Mouse (Mus musculus): ENCODE data around the gene Calu. TPM values are rescaled to one million over a fixed set of nuclear protein-coding genes. Genes with fewer than 3 reads are reported as not detected.
A peak's percentile ranks its signal among the peaks of the same experiment; 100 is the strongest.

Gene Calu
- polyA plus RNA-seq (2012; rRNA removed) = 12.2 and 14.9 TPM in 2 replicates

DNA sequence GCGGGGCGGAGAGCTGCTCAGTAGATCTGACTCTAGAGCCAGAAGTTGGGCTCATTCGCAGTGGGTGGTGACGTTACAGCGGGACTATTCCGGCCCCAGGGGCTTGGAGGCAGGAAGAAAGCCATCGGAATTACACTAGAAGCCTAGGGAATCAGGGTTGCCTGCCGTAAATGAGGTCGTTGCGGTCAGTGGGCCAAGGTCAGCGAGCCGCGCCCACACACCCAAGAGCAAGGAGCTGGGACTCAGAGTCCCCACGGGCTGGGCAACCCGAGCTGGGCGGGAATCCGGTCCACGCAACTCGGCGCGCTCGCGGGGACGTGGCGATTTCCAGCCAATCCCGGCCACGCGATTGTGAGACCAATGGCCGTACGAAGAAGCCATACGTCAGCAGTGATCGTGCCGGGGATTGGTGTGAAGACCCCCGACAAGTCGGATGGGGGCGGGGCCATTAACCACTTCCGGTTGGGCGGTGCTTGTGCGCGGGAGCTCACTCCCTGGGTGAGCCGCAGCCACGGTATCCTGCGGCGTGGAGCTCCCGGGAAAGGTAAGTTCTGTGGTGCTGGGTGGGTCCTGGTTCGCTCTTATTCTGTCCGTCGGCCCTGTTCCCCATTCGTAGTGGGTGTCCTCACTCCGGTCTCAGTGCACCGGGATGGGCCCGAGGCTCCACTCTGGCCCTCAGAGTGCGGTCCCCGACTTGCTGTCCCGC lies at the start of gene Calu:
Gene Calu, plus strand, starts transcription at position 405 of the 706 bp plus-strand sequence.
- peak; percentile 95 to 99 for DNase-seq (ENCODE audit: low read depth in 1 of 2, low spot score in 2 of 2)
- TF ChIP-seq CTCF (IDR thresholded peaks at IDR 0.05; ENCODE audit: extremely low read depth, insufficient read depth, insufficient read length, insufficient replicate concordance) (no peak), POLR2A (IDR thresholded peaks at IDR 0.05; ENCODE audit: low read depth, low read length) (peak; percentile 46)
- WGBS = under 1% methylated on average over 55 of the region's 55 CpGs
- peak within 1 kb of the TSS; percentile 83 for H3K4me3 ChIP-seq (ENCODE audit: extremely low read depth, insufficient read depth, insufficient read length)
- H3K27ac ChIP-seq (ENCODE audit: insufficient read depth, low read length) = peak within 1 kb of the TSS; percentile 78
- H3K36me3 ChIP-seq (ENCODE audit: control insufficient read depth, insufficient read depth, low read length) = no peaks in the 10 kb centered on the region
- H3K27me3 ChIP-seq (ENCODE audit: control insufficient read depth, insufficient read depth, low read length) = no peaks in the 10 kb centered on the region
- peaks cover 3% of the 10 kb centered on the region for H3K4me1 ChIP-seq (ENCODE audit: control insufficient read depth, insufficient read depth, insufficient read length)

DNA sequence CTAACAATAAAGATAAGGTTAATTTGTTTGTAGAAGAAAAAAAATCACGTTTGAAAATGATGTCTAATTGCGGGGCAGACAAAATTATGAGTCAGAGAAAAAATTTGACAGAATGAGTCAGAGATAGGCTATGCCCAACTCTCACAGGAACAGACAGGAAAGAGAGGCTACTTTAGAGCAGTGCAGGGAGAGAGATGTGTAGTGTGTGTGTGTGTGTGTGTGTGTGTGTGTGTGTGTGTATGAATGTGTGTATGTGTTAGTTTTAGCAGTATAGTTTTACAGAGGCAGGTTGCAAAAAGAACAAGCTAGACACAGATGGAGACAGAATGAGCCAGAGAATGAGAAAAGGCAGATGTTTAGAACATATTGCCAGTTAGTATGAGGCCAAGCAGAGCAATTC lies 48.8 kb upstream of the Calu start:
- Histone ChIP-seq H3K27ac (ENCODE audit: insufficient read depth, low read length) (no peak overlapping the region), H3K4me3 (ENCODE audit: extremely low read depth, insufficient read depth, insufficient read length) (no peak overlapping the region), H3K4me1 (ENCODE audit: control insufficient read depth, insufficient read depth, insufficient read length) (no peaks in the 10 kb centered on the region), H3K36me3 (ENCODE audit: control insufficient read depth, insufficient read depth, low read length) (no peaks in the 10 kb centered on the region), H3K27me3 (ENCODE audit: control insufficient read depth, insufficient read depth, low read length) (no peaks in the 10 kb centered on the region)
- DNase-seq (ENCODE audit: low read depth in 1 of 2, low spot score in 2 of 2) = no peak
- 69% methylated on average over 2 of the region's 2 CpGs for WGBS
- TF ChIP-seq POLR2A (IDR thresholded peaks at IDR 0.05; ENCODE audit: low read depth, low read length) (no peak), CTCF (IDR thresholded peaks at IDR 0.05; ENCODE audit: extremely low read depth, insufficient read depth, insufficient read length, insufficient replicate concordance) (no peak)

DNA sequence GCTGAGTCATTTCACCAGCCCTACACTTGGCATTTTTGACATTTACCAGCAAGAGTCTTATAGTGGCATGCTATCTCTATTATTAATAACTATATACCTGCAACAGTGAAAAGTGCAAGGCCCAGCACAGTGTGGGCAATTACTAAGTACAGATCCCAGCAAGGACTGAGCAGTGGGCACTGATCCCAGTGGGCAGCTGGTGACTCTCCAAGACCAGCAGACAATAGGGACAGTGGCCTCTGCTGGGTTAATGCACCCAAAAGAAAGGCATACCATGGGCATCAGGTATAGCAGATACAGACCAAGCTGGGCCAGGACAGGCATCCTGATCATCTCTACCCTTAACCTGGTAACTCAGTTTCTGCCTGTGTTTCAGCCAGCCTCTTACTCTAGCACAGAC lies 44.6 kb upstream of the Calu start:
- H3K27me3 ChIP-seq (ENCODE audit: control insufficient read depth, insufficient read depth, low read length) = no peaks in the 10 kb centered on the region
- TF ChIP-seq POLR2A (IDR thresholded peaks at IDR 0.05; ENCODE audit: low read depth, low read length) (no peak), CTCF (IDR thresholded peaks at IDR 0.05; ENCODE audit: extremely low read depth, insufficient read depth, insufficient read length, insufficient replicate concordance) (no peak)
- H3K27ac ChIP-seq (ENCODE audit: insufficient read depth, low read length) = no peak overlapping the region
- H3K36me3 ChIP-seq (ENCODE audit: control insufficient read depth, insufficient read depth, low read length) = no peaks in the 10 kb centered on the region
- no peak overlapping the region for H3K4me3 ChIP-seq (ENCODE audit: extremely low read depth, insufficient read depth, insufficient read length)
- no peaks in the 10 kb centered on the region for H3K4me1 ChIP-seq (ENCODE audit: control insufficient read depth, insufficient read depth, insufficient read length)
- no peak for DNase-seq (ENCODE audit: low read depth in 1 of 2, low spot score in 2 of 2)

DNA sequence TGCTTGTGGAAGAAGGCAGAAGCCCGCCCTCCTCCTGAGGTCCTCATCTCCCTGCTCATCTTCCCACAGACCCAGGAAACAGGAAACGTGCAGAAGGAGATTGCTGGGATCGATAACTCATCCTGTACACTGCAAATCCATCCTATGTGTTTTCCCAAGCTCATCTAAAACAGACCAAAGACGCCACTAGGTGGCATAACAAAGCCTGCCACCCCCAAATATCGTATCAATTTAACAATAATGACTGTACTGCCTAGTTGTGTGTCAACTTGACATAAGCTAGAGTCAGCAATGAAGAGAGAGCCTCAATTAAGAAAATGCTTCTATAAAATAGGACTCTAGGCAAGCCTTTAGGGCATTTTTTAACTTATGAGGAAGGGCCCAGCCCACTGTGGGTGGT lies 44.1 kb upstream of the Calu start:
- 62% methylated on average over 5 of the region's 5 CpGs for WGBS
- Histone ChIP-seq H3K36me3 (ENCODE audit: control insufficient read depth, insufficient read depth, low read length) (no peaks in the 10 kb centered on the region), H3K27me3 (ENCODE audit: control insufficient read depth, insufficient read depth, low read length) (no peaks in the 10 kb centered on the region), H3K27ac (ENCODE audit: insufficient read depth, low read length) (no peak overlapping the region), H3K4me1 (ENCODE audit: control insufficient read depth, insufficient read depth, insufficient read length) (no peaks in the 10 kb centered on the region), H3K4me3 (ENCODE audit: extremely low read depth, insufficient read depth, insufficient read length) (no peak overlapping the region)
- no peak for DNase-seq (ENCODE audit: low read depth in 1 of 2, low spot score in 2 of 2)
- TF ChIP-seq CTCF (IDR thresholded peaks at IDR 0.05; ENCODE audit: extremely low read depth, insufficient read depth, insufficient read length, insufficient replicate concordance) (no peak), POLR2A (IDR thresholded peaks at IDR 0.05; ENCODE audit: low read depth, low read length) (no peak)

DNA sequence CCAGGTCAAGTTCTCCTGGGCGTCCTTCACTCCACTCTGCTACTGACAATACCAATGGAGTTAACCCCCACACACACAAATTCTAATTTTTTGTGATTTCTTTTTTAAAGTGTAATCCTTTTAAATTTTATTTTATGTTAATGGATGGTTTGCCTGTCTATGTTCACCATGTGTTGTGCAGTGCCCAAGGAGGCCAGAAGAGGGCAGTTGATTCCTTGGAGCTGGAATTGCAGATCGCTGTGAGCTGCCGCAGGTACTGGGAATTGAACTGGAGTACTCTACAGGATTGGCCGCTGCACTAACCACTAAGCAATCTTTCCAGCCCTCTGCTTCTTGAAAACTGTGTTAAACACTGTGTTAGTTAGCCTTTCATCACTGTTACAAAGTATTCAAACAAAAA lies 42.4 kb upstream of the Calu start:
- Histone ChIP-seq H3K27ac (ENCODE audit: insufficient read depth, low read length) (no peak overlapping the region), H3K27me3 (ENCODE audit: control insufficient read depth, insufficient read depth, low read length) (no peaks in the 10 kb centered on the region), H3K4me3 (ENCODE audit: extremely low read depth, insufficient read depth, insufficient read length) (no peak overlapping the region), H3K4me1 (ENCODE audit: control insufficient read depth, insufficient read depth, insufficient read length) (no peaks in the 10 kb centered on the region), H3K36me3 (ENCODE audit: control insufficient read depth, insufficient read depth, low read length) (no peaks in the 10 kb centered on the region)
- 88% methylated on average over 4 of the region's 4 CpGs for WGBS
- DNase-seq (ENCODE audit: low read depth in 1 of 2, low spot score in 2 of 2) = no peak
- TF ChIP-seq CTCF (IDR thresholded peaks at IDR 0.05; ENCODE audit: extremely low read depth, insufficient read depth, insufficient read length, insufficient replicate concordance) = no peak
- no peak for TF ChIP-seq POLR2A (IDR thresholded peaks at IDR 0.05; ENCODE audit: low read depth, low read length)

DNA sequence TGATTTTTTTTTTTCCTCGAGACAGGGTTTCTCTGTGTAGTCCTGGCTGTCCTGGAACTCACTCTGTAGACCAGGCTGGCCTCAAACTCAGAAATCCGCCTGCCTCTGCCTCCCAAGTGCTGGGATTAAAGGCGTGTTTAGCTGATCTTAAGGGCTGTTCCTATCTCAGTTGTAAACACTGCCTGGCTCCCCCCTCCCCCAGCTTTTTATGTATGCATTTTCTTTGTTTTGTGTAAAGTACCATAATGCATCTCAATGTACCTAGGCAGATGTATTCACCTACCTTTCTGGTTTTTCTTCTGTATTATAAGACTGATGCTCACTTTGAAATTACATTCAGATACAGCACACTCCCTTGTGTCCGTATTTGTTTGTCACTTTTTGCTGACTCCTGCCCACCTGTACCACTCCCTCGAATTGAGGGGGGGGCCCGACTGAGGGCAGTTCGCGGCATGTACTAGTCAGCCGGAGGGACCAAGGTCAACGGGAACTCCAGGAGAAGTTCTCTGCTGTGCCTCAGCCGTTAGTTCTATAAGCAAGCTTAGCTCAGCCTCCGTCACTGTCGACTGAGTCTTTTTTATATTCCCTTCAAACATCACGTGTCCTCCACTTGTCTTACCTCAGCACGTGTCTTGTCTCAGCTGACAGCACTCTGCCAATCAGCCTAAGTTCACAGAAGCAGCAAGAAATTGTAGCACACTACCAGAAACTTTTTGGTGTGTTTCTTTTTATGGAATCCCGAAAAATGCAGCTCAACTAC lies 38.8 kb upstream of the Calu start:
- no peak overlapping the region for H3K27ac ChIP-seq (ENCODE audit: insufficient read depth, low read length)
- no peaks in the 10 kb centered on the region for H3K27me3 ChIP-seq (ENCODE audit: control insufficient read depth, insufficient read depth, low read length)
- H3K4me3 ChIP-seq (ENCODE audit: extremely low read depth, insufficient read depth, insufficient read length) = no peak overlapping the region
- DNase-seq (ENCODE audit: low read depth in 1 of 2, low spot score in 2 of 2) = no peak
- H3K36me3 ChIP-seq (ENCODE audit: control insufficient read depth, insufficient read depth, low read length) = no peaks in the 10 kb centered on the region
- WGBS = 89% methylated on average over 16 of the region's 16 CpGs
- H3K4me1 ChIP-seq (ENCODE audit: control insufficient read depth, insufficient read depth, insufficient read length) = no peaks in the 10 kb centered on the region
- no peak for TF ChIP-seq POLR2A (IDR thresholded peaks at IDR 0.05; ENCODE audit: low read depth, low read length)
- TF ChIP-seq CTCF (IDR thresholded peaks at IDR 0.05; ENCODE audit: extremely low read depth, insufficient read depth, insufficient read length, insufficient replicate concordance) = no peak

Data from spleen, adult 2 months (tissue).